Mouse (Mus musculus): Measurements from ENCODE around the gene Mcur1. TPM values are rescaled to one million over a fixed set of nuclear protein-coding genes. Genes with fewer than 3 reads are reported as not detected.

Gene Mcur1
- polyA plus RNA-seq, 1 experiment from 2014 or later = 13.4 TPM

DNA sequence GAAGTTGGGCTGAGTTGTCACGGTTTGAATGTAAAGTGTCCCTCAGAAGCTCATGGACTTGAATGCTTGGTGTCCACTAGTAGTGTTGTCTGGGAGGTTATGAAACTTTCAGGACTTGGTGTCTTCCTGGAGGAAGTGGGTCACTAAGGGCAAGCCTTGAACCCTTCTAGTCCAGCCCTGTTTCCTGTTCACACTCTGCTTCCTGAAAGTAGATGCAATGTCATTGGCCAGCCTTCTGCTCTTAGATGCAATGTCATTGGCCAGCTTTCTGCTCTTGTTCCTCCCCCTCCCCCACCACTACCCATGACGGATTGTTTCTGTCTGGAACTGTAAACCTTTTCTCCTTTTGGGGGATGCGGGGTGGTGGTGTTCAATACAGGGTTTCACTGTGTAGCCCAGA, 47.3 kb downstream of the Mcur1 start:
- no peaks in the 10 kb centered on the region for H3K27me3 ChIP-seq
- TF ChIP-seq CTCF (IDR thresholded peaks at IDR 0.05) = no peak
- ATAC-seq (no peak), DNase-seq (ENCODE audit: low read depth, low spot score) (no peak)
- in situ Hi-C loops (cut with MboI; ENCODE audit: low pct_unique_long_range_greater_than_20kb) = no loop called here
- ChIA-PET POLR2A (no interaction called here), CTCF (interaction anchor here (1.2 to 1.3 kb wide), 2 partner anchors 9 to 31 kb away, joined by 3 read pairs; no protein-coding TSS in a partner anchor)

DNA sequence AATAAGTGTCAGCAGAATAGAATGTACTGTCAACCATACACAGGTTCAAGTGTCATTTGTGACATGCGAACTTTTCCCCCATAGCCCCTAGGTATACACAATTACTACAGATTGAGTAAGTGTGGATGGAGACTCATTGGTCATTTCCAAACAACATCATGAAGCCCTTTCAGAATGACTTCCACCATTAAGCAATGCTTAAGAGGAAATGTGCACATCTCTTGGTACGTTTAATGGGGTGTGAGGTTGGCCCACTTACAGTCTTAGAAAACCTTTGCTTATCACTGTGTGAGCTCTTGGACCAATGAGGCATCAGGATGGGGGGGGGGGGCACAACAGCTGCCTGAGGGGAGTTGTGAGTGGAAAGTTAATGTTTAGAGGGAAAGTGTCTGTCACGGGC, 54.2 kb downstream of the Mcur1 start:
- in situ Hi-C loops (cut with MboI; ENCODE audit: low pct_unique_long_range_greater_than_20kb) = no loop called here

DNA sequence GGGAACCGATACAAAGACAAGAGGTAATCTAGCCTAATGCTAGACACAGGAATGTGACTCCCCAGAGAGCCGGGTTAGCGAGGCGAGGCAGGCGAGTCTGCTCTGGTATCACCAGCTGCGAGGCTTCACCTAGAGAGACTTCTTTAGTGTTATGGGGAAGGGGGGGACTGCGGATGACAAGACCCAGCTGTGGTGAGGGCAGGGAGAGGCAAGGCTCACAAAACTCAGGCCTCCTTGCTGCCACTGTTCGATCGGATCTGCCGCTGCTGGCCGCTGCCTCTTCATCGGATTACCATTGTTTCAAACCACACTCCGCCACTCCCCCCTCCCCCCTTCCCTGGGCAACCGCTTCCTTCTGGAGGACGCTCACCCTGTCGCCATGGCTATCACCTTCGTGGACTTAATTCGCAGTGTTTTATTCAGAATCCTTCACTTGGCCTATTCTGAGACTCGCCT, 56.6 kb downstream of the Mcur1 start:
- POLR2A ChIA-PET = no interaction called here
- in situ Hi-C loops (cut with MboI; ENCODE audit: low pct_unique_long_range_greater_than_20kb) = no loop called here
- CTCF ChIA-PET = no interaction called here
- peaks cover 4% of the 10 kb centered on the region for H3K27me3 ChIP-seq
- ATAC-seq (no peak), DNase-seq (ENCODE audit: low read depth, low spot score) (no peak)
- TF ChIP-seq CTCF (IDR thresholded peaks at IDR 0.05) = no peak

More for the DNA sequence above, 54.2 kb downstream of the Mcur1 start:
- ChIA-PET CTCF (interaction anchor here (1.8 kb wide), 1 partner anchor 41 kb away, joined by 8 read pairs; no protein-coding TSS in a partner anchor), POLR2A (interaction anchor here (0.7 kb wide), 1 partner anchor 122 kb away, joined by 3 read pairs; no protein-coding TSS in a partner anchor)
- TF ChIP-seq CTCF (IDR thresholded peaks at IDR 0.05) = no peak
- no peak for ATAC-seq
- no peak for DNase-seq (ENCODE audit: low read depth, low spot score)
- peaks cover 4% of the 10 kb centered on the region for H3K27me3 ChIP-seq

DNA sequence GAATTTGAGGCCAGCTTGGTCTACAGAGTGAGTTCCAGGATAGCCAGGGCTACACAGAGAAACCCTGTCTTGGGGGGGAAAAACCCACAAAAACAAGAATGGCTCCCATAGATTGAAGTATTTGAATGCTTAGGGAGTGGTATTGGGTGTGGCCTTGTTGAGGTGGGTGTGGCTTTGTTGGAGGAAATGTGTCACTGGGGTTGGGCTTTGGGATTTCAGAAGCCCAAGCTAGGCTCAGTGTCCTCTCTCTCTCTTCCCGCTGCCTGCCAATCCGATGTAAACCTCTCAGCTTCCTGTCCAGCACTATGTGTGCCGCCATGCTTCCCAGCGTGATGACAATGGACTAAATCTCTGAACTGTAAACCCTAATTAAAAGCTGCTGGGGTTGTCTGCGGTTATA, 58.4 kb downstream of the Mcur1 start:
- ChIA-PET CTCF (interaction anchor here (1.2 kb wide), 1 partner anchor 11 kb away, joined by 3 read pairs; no protein-coding TSS in a partner anchor), POLR2A (no interaction called here)
- no peak for ATAC-seq
- in situ Hi-C loops (cut with MboI; ENCODE audit: low pct_unique_long_range_greater_than_20kb) = no loop called here
- DNase-seq (ENCODE audit: low read depth, low spot score) = no peak
- no peak for TF ChIP-seq CTCF (IDR thresholded peaks at IDR 0.05)
- H3K27me3 ChIP-seq = no peaks in the 10 kb centered on the region

DNA sequence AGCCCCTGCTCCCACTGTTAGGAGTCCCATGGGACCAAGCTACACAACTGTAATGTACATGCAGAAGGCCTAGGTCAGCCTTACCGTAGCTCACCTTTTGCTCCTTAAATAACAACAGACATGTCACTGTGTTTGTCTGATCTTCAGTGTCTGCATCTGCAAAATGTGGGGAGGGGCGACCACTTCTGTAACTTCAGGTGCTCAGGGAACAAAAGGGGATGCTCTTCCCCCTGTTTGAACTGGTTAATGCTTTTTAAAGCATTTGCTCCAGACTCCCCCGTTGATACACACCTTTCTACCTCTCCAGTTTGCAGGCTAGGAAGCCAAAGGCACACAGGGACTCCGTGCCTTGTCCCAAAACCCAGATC, 59.5 kb downstream of the Mcur1 start:
- ChIA-PET CTCF (interaction anchor here (1.2 kb wide), 1 partner anchor 10 kb away, joined by 3 read pairs; no protein-coding TSS in a partner anchor), POLR2A (no interaction called here)
- TF ChIP-seq CTCF (IDR thresholded peaks at IDR 0.05) = no peak
- in situ Hi-C loops (cut with MboI; ENCODE audit: low pct_unique_long_range_greater_than_20kb) = no loop called here
- ATAC-seq (no peak), DNase-seq (ENCODE audit: low read depth, low spot score) (no peak)
- H3K27me3 ChIP-seq = no peaks in the 10 kb centered on the region

DNA sequence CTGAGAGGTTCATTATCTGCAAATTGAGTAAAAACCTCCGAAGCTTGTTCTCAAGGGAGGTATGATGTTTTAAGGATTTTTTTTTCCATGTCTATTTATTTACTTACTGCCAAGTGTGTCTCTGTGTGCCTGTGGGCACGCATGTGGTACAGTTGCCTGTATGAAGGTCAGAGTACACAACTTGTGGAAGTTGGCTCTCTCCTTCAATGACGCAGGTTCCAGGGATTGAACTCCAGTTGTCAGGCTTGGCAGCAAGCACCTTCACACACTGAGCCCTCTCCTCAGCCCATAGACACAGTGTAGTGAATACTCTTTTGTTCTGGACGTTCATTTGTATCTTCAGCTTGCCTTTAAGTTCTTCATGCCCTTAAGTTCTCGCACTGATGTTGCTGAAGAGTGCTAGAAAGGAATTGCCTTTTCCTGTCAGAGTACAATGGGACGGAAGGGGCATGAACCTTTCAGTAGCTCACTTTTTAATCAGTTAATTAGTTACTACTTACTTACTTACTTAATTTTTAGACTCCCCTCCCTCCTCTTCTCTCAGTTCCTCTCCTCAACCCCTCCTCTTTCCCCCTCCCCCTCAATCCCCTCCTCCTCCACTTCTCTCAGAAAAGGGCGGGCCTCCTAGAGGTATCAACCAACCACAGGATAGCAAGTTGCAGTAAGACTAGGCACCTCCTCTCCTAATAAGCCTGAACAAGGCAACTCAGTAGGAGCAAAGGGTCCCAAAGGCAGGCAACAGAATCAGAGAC, 60.1 kb downstream of the Mcur1 start:
- POLR2A ChIA-PET = no interaction called here
- DNase-seq (ENCODE audit: low read depth, low spot score) = no peak
- in situ Hi-C loops (cut with MboI; ENCODE audit: low pct_unique_long_range_greater_than_20kb) = no loop called here
- CTCF ChIA-PET = no interaction called here
- H3K27me3 ChIP-seq = no peaks in the 10 kb centered on the region
- no peak for TF ChIP-seq CTCF (IDR thresholded peaks at IDR 0.05)
- ATAC-seq = no peak

DNA sequence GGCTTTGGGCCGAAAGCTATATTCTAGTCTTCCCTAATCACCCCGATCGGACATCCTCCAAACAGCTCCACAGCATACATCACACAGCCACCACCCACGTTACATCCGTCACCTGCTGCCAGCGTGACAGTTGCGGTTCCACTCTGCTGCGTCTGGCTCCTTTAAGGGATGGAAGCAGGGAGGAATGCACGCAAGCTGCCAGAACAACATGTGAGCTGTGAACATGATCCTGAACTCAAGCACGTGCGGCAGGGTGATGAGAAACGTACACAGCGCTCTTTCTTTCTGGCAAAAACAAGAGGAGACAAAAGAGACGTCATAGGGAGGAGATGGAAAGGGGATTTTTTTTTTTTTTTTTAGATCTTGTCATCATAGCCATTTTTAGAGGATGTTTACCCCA, 61.1 kb downstream of the Mcur1 start:
- in situ Hi-C loops (cut with MboI; ENCODE audit: low pct_unique_long_range_greater_than_20kb) = no loop called here
- POLR2A ChIA-PET = no interaction called here
- no peak for ATAC-seq
- no peak for TF ChIP-seq CTCF (IDR thresholded peaks at IDR 0.05)
- CTCF ChIA-PET = interaction anchor here (1.0 to 1.2 kb wide), 4 partner anchors 9 to 49 kb away, joined by 3 to 4 read pairs (median 4); no protein-coding TSS in a partner anchor
- DNase-seq (ENCODE audit: low read depth, low spot score) = no peak
- no peaks in the 10 kb centered on the region for H3K27me3 ChIP-seq

DNA sequence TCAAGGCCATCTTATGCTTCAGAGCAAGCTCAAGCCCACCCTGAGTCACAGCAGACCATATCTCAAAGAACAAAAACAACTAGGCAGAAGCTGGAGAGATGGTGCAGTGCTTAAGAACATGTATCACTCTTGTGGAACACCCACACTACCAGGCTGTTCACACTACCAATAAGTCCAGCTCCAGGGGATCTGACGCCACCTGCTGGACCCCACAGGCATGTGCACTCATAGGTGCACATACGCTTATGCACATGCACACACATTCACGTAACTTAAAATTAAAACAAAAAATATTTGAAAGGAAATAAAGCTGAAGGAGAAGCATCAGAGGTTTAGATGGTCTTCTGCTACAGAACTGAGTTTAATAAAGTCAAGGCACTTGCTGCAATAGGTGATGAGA, 62.2 kb downstream of the Mcur1 start:
- no peaks in the 10 kb centered on the region for H3K27me3 ChIP-seq
- ATAC-seq = no peak
- POLR2A ChIA-PET = no interaction called here
- CTCF ChIA-PET = interaction anchor here (1.2 kb wide), 1 partner anchor 8 kb away, joined by 3 read pairs; no protein-coding TSS in a partner anchor
- TF ChIP-seq CTCF (IDR thresholded peaks at IDR 0.05) = peak; percentile 41
- in situ Hi-C loops (cut with MboI; ENCODE audit: low pct_unique_long_range_greater_than_20kb) = no loop called here
- DNase-seq (ENCODE audit: low read depth, low spot score) = no peak

DNA sequence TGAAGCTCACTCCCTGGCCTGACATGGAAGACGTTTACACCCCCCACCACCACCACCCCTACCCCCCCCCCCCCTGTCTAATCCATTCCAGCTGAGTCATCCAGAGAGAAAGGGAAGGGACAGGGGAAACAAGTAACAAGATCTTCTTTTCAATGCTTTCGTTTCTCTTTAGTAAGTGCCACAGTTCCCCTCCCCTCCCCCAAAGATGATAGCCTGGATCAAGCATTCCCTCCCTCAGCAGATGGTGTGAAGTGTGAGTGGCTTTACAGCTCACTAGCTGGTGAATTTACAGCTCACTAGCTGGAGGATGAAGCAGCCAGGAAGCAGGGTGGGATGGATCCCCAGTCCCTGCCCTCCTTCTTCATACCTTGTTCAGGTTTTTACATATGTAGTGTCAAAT, 63.3 kb downstream of the Mcur1 start:
- ChIA-PET CTCF (interaction anchor here (1.5 kb wide), 1 partner anchor 23 kb away, joined by 3 read pairs; no protein-coding TSS in a partner anchor), POLR2A (no interaction called here)
- in situ Hi-C loops (cut with MboI; ENCODE audit: low pct_unique_long_range_greater_than_20kb) = no loop called here
- no peak for ATAC-seq
- H3K27me3 ChIP-seq = no peaks in the 10 kb centered on the region
- no peak for DNase-seq (ENCODE audit: low read depth, low spot score)
- TF ChIP-seq CTCF (IDR thresholded peaks at IDR 0.05) = no peak

DNA sequence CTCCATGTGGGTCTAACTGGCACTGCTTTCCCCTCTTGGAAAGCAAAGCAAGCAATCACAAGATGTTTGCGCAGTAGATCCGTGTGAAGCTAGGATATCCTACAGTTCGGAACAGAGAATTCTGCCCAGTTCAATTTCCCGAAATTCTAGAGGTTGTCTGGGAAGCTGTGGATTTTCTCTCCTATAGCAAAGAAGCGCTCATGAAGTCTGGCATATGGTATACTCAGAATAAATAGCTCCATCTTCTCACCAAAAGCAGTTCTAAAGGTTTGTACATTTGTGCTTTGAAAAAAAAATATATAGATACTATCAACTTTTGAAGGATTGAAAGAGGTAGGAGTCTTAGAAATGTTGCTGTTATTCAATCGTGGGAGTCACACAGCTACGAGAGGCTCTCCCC, 64.3 kb downstream of the Mcur1 start:
- DNase-seq (ENCODE audit: low read depth, low spot score) (no peak), ATAC-seq (no peak)
- ChIA-PET POLR2A (interaction anchor here (1.1 kb wide), 1 partner anchor 37 kb away, joined by 5 read pairs; no protein-coding TSS in a partner anchor), CTCF (interaction anchor here (1.5 kb wide), 1 partner anchor 24 kb away, joined by 3 read pairs; no protein-coding TSS in a partner anchor)
- in situ Hi-C loops (cut with MboI; ENCODE audit: low pct_unique_long_range_greater_than_20kb) = no loop called here
- no peaks in the 10 kb centered on the region for H3K27me3 ChIP-seq
- TF ChIP-seq CTCF (IDR thresholded peaks at IDR 0.05) = no peak

DNA sequence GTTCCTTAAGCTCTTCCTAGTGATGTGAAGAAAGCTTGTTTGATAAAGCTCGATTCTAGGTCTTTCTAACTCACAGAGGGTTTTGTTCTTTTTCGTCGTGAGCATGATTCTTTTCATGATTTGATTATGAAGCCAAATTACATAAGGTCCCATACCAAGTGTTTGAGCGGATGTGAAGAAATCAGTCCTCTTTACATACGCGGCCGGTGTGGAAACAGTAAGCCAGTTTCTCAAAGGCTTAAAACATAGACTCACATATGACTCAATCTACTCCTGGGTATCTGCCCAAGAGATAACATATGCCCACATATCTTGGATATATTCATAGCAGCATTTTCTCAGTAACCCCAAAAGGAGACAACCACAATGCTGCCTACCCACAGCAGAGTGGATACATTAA, 66.3 kb downstream of the Mcur1 start:
- no peaks in the 10 kb centered on the region for H3K27me3 ChIP-seq
- in situ Hi-C loops (cut with MboI; ENCODE audit: low pct_unique_long_range_greater_than_20kb) = no loop called here
- DNase-seq (ENCODE audit: low read depth, low spot score) (no peak), ATAC-seq (no peak)
- ChIA-PET POLR2A (no interaction called here), CTCF (no interaction called here)
- no peak for TF ChIP-seq CTCF (IDR thresholded peaks at IDR 0.05)
